Mouse (Mus musculus) thymus, postnatal 0 days (tissue): ENCODE data around the gene Cenpb. TPM values are rescaled to one million over a fixed set of nuclear protein-coding genes. Genes with fewer than 3 reads are reported as not detected.
"Not testable (repeated sequence)": the region's sequence is repeated elsewhere in the genome, so short reads cannot be mapped to it uniquely, and the experiment has no call there.

ENCODE experiments used
- DNase-seq: peaks from one replicate; pipeline ENCODE4 v3.0.0-alpha.2; 2015; ENCODE audit warnings: low spot score
- polyA plus RNA-seq: library from polyadenylated mRNA; unstranded; fragments of >200 nt; fragmentation: Nextera tagmentation; extraction: Ambion mirVana; gene quantifications from 2 replicates; pipeline ENCODE4 v1.2.1, GENCODE M21; 2015

Gene Cenpb
- 5.2 and 7.8 TPM in 2 replicates for polyA plus RNA-seq

DNA sequence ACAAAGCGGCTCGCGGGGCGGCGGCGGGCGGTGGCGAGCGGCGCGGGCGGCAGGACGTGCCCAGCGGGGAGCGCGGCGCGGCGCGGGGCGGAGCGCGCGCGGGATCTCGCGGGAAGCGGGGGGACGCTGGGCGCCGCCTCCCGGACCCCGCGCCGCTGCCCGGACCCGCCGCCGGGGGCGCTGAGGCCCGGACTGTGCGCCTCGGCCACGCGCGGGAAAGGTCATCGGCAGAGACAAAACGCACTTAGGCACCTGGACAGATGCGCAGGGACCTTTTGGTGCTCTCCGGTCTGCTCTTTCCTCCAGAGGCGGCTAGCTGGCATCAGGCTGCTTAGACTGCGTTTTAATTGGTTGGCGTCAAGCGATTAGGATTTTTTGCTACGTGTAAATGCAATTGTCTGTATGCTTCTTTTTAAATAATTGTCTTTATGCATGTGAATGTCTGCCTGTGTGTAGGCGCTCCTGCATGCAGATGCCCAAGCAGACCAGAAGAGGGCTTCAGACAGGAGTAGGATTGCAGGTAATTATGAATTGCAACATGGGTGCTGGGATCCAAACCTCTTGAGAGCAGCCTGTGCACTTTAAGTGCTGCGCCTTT, at the start of gene Cenpb:
Gene Cenpb (minus strand): TSS at position 78 of the 598 bp plus-strand sequence.
- peak; percentile 73 for DNase-seq

DNA sequence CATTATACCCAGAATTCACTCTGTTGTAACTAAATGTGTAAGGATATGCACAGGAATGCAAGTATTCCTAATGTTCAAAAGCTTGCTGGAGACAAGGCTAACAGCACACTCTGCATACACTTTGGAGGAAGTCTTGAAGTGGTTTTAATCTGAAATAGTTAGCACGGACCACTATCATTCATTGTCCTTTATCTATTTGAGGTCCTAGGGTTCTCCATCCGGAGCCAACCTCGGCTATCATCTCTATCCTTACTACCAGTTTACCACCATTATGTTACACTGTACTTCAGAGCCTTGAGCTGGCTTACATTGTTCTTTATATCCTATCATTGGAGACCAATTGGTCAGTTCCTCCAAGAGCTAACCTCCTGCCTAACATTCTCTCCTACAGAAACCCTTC, 47.4 kb upstream of the Cenpb start:
- DNase-seq = no peak

DNA sequence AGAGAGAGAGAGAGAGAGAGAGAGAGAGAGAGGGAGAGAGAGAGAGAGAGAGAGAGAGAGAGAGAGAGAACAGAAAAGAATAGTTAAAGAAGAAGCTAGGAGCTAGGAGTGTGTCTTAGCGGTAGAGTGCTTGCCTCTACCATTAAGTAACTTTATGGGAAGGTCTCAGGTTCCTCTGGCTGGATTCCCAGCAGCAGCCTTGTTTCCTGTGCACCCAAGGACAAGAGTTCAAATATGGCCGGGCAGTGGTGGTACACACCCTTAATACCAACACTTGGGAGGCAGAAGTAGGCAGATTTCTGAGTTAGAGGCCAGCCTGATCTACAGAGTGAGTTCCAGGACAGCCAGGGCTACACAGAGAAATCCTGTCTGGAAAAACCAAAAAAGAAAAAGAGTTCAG, 46.8 kb upstream of the Cenpb start:
- DNase-seq = not testable (repeated sequence)

DNA sequence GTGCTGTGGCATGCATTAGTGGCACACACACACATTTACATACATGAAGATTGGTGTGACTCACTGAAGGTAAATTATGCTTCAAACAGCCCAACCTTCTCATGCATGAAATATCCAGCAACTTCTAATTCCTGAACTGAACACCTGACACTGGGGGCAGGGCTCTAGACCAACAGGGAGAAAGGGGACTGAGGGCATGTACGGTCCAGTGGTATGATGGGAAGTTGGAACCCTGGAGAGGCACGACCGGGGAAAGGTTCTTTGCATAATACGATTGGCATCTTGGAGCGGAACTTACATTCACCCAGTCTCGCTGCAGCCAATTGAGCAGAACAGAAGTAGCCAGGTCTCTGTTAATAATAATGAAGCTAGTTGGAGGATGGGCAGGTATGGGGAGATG, 45.3 kb upstream of the Cenpb start:
- DNase-seq = no peak

DNA sequence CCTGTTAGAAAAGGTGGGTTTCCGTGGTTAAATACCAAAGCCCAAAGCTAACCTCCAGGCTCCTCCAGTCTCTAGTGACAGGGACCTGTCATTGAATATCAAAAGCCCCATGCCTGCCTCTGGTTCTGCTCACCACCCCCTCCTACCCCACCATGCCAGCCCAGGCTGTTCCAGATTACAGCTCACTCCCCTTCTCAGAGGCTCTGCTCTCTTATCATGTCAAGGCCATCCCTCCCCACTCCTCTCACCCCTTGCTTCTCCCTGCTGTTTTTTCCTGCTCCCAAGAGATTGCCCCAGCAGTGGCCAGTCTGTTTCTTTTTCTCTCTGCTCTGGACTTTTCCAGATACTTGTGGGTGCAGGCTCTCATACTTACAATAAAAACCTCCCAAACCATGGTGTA, 43.7 kb upstream of the Cenpb start:
- DNase-seq = no peak

DNA sequence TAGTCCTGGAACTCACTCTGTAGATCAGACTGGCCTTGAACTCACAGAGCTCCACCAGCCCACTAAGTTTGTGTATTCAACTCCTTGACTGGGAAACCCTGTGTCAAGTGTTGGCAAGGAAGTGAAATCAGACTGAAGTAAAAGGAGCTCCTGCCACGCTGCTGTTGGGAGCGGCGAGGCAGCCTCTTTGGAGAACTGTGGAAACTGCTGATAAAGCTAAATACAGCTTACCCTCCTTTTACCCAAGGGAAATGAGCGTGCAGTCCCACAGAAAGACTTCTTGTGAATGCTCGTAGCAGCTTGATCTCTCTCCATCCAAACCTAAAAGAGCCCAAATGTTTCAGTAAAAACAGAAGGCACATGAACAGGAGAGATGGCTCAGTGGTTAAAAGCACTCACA, 42.7 kb upstream of the Cenpb start:
- DNase-seq = no peak

DNA sequence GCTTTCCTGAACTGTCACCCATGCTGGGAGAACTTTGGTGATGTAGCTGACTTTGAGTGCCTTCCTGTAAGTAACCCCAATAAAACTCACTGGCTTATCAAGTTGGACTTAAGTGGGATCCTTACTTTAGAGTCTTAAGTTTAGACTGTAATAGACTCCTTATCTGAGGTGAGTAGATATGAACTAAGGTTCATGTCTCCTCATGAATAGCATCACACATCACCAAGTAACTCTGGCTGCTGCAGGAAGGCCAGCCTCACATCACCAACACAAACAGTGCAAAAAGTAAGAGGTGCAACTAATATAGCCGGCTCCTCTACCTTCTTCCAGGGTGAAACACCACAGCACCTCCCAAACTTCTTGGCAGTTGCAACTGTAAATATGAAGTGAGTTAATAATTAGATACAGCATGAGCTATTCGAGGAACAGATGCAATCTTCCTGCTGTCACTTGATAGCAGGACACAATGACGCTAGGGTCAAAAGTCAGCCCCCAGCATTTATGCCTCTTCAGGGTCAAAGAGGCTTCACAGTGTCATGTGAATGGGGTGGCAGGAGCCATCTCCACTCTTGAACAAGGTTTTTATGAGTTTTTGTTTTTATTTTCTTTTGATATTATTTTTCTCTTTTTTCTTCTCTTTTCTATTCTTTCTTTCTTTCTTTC, 42.1 kb upstream of the Cenpb start:
- no peak for DNase-seq

DNA sequence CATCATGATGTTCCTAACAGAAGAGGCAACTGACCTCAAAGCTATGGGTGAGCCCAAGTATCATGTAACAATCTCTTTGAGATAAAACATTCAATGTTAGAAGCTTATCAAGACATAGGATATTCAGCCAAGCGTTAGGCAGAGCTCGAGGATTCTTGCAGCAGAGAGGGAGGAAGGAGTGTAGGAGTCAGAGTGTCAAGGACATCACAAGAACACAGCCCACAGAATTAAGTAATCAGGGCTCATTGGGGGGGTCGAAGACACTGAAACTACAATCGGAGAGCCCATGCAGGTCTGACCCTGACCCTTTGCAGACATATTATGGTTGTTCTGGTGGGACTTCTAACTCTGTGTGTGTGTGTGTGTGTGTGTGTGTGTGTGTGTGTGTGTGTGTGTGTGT, 40.2 kb upstream of the Cenpb start:
- no peak for DNase-seq

DNA sequence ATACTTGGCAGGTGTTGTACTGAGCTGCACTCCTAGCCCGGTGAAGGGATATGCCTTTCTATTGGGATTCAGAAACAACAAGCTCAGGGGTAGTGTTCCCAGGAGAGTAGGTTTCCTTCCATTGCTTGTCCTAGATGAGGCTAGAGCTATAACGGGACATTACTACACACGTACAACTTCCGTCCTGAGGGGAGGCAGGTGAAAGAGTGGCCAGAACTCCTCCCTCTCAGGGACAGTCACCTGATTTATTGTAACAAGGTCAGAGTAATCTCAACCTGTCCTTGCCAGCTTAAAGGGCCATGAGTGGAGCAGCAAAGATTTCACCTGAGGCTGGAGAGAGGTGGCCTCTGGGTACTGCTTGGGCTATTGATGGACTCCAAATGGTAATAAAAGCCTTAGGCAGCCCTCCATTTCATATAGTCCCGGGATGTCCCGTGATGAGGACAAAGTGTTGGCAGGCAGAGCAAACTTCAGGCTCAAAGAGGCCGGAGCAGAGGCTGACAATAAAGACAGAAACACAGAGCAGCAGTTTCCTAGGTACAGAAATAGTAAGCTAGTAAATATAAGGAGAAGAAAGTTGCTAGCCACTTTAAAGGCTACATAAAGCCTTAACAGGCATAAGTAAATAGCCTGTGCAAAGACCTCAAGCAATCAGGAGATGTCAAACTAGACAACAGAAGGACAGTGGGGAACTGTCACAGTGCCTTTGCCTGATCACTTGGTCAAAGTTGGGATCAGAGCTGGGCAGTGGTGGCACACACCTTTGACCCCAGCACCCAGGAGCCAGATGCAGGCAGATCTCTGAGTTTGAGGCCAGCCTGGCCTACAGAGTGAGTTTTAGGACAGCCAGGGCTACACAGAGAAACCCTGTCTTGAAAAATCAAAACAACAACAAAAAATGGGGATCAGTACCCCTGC, 36.3 kb upstream of the Cenpb start:
- no peak for DNase-seq

DNA sequence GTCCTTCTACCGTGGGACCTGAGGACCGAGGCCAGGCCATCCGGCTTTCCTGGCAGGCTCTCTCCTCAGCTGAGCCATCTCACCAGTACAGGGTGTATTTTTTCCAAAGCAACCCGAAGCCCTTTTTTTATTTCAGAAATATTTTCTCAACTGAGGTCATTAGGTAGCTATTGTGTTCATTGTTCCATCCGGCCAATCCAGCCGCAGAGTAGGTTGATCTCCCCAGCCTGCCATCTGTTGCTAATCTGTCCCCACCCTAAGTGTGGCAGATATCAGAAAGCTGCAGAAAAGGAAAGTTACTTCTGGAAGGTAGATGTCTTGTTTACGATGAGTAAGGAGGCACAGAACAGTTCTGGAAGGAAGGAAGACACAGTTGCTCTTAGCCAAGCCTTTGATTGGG, 33.9 kb upstream of the Cenpb start:
- no peak for DNase-seq

DNA sequence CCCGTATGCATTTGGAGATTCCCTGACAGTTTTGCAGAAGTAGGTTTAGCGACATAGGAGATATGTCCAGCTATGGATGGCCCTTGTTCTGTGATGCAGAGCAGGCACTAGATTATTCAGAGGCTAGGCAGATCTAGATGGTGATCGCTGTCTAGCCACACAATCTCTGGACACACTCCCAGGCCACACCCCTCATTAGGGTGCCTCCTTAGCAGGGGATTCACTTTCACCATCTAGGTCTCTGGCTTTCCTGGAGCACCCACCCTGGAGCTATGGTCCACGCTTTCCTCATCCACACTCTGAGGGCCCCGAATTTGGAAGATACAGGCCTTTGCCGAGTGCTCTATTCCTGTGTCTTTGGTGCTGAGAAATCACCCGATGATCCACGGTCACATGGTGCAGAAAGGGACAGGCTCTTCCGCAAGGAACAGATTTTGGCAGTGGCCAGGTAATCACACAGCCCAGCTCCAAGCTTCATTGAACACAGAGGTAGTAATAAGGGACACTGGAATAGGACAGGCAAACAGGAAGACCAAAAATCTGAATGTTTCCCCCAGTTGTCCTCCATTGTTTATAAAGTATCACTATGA, 31.3 kb upstream of the Cenpb start:
- DNase-seq = no peak

DNA sequence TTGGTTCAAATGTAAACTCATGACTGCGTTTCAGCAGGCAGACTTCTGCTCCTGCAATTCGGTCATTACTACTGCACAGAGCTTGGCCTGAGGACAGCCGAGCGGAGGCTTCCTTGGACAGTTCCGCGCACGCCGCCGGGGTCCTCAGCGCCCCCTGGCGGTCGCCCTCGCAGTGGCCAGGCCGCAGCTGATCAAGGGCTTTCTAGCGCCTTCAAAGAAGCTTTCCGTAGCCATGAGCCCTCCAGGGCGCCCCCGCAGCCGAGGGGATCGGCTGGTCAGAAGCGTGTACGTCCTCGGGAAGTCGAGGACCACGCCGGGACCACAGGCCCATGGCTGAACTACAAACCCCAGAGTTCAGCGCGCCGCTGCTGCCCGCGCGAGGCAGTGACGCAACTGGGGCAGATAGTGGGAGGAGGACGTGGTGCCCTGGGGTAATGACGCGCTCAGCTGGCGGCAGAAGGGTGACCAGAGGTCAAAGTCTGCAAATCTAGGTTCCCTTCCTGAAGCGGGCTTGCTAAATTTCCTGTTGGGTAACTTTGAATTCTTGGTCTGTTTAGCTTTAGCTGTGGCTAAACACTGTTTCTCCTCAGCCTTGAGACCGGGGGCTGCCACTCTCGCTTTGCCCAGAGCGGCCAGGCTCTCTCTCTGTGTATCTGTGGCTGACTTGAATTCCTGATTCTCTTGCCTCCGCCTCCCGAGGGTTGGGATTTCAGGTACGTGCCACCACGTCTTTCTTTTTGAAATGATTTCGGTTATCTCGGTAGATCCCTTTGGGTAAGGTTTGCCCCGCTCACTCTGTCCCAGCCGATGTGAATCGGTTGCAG, 30.3 kb upstream of the Cenpb start:
- DNase-seq = peak; percentile 90

DNA sequence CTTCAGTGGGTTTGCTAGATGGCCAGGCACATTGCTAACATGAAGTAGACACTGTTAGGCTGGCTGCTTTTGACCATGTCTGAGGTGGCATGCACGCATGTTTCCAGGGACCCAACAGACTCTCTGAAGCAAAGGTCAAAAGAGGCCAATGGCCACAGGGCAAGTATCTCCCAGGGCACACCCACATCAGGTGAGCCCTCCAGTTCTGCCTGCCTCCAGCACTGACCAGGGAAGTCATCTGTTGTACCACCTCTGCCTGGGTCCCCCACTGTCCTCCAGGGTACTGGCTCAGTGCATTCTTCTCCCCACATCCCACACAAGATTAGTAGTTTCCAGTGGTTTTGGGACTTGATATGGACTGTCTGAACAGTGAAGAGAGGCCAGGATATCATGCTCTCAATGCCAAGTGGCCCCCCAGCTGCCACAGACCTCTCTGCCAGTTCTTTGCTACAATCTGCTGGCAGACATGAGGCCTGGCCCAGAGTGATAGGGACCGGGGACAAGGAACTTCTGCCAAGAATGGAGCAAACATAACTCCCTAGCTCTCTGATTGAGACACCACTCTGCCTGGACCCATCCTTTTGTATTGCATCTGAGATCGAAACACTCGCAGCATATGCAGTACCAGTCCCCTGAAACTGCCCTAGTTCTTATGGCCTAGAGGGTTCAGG, 29.4 kb upstream of the Cenpb start:
- no peak for DNase-seq

DNA sequence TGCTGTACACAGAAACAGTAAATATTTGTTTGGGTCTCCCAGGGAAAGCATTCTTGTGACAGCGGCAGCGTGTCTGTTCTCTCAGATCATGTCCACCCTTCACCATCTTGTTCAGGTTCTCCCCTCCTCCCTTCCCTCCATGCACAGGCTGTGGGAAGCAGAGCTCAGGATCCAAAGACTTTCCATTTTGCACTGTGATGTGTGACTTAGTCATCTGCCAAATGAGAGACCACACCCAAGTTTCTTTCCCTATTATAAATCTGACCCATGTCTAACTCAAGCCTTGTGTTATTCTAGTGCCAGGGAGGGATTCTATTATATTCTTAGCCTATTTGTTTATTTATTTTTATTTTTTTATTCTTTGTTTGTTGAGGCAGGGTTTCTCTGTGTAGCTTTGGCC, 28.5 kb upstream of the Cenpb start:
- DNase-seq = no peak

DNA sequence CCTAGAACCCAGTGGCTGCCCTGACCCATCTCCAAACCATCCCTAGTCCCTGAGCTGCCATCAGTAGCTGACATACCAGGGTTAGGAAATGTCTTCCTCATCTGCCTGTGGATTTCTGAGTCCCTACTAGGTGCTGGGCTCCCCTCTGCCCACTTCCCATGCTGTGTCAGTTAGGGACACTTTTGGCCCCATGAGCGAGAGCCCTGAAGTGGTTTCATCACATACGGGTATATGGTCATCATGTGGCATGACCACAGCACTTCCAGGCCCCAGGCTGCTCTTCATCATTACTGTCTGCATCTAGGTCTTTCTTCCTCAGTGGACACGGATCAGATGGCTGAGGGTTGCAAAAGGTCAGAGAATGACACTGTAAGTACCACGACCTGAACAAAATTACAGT, 26.9 kb upstream of the Cenpb start, which contains the start of gene Ap5s1:
Gene Ap5s1 (plus strand): TSS at position 301 of the 400 bp plus-strand sequence.
- no peak for DNase-seq

DNA sequence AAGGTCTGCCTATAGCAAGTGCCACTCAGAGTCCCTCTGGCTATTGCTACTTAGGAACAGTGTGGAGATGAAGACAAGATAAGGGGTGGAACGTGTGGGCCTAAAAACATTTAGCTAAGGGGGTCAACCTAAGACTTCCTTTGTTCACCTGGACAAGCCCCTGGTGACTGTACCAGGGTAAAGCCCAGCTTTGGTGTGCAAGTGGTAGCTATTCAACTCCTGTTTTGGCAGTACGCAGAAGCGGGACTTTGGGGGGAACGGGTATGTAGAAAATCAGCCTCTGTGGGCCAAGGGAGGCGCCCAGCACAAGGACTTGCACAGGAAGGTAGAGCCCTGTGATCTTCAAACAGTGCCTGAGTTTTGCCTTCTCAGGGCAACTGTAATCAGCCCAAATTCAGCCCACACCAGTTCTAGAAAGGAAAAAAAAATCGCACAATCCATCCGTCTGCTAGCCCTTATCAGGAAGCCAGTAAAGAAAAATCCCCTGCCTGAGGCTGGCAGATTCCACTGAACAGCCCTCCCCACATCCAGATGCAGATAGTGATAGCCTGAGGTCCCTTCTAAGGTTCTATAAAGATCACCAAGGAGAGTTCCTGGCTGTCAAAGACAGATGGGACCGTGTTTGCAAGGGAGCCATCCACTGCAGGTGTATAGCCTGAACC, 25.8 kb upstream of the Cenpb start:
- no peak for DNase-seq

DNA sequence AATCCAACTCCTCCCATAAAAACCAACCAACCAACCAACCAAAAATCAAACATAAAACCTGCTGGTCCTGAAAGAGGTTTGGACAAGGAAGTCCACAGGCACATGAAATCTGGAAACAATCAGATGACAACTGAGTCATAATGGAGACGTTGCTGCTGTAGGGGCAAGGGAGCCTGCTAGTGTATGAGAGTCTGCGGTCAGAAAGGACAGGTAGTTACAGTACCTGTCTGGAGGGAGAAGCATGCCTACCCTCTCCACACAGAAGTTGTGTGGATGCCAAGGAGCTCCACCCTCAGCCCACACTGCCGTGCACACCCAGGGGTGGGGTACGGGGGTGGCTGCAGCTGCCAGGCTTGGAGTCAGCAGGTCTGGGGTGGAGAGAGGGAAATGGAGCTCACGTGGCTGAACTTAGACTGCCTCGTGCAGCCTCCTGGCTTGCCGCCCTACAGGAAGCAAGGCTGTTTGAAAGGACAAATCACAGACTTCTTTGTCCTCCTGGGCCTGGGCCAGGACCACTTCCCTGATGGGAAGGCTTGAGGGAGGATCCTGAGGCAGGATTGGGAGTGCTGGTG, 24.6 kb upstream of the Cenpb start:
- DNase-seq = no peak

DNA sequence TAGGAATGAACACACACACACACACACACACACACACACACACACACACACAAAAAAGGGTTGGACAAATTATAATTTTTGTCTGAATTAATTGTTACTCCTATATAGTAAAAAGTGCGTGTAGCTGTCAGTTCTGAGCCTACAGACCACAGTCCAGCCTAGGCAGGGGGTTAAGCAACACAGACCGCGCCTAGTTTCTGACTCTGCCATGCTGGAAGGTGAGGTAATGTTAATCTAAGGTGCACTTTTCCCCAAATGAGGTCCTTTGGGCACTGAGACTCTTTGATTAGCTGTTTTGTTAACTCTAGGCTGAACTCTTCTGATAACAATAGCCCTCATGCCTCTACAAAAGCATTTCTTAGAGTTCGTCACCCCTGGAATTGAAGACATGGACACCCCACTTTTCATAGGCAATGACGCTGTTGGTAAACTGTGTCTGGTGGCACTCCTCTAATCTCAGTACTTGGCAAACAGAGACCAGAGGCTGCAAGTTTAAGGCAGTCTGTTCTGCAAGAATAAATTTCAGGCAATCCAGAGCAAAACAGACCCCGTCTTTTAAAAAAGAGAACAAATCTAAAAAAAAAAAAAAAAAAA, 24.0 kb upstream of the Cenpb start:
- DNase-seq = no peak

DNA sequence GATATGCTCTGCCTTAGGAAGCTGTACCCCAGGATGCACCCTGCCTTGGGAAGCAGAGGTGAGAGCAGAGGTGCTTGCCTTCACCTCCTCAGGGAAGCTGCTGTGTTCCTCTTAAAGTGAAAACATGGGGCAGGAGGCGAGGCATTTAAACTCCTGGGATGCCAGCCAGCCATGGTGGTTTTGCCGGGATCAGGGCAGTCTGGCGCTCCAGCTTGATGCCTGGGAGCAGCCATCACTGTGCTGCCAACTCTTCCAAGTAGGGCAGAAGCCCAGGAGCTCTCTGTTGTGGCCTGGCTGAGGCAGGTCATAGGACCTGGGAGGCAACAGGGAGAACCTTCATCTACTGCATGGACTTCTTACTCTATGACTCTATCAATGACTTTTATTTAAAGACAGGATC, 21.4 kb upstream of the Cenpb start:
- no peak for DNase-seq
